Mouse (Mus musculus) frontal cortex, postnatal 25 days (tissue): ENCODE data around the gene Fibp.
"Not testable (repeated sequence)": the region's sequence is repeated elsewhere in the genome, so short reads cannot be mapped to it uniquely, and the experiment has no call there.

Experiments used
- DNase-seq, 2 experiments: peaks; one replicate each; pipeline ENCODE4 v3.0.0; 2022; ENCODE audit warnings: low spot score in 2 of 2

Fibp gene

GRCm38 (mm10) chr19:5487768-5488550, 27.5 kb downstream of the Fibp start, which contains the start of gene Mus81:
TSS of gene Mus81 (minus strand) at chr19:5488402.
- DNase-seq, result peak; percentile 92 to 94

- peak; percentile 97 for DNase-seq
These were observed 28.6 kb downstream of the Fibp start for GRCm38 (mm10) chr19:5488878-5489571.

GRCm38 (mm10) chr19:5489721-5490120, 29.3 kb downstream of the Fibp start:
- not testable (repeated sequence) for DNase-seq

- peak; percentile 88 to 93 for DNase-seq
These were observed 30.0 kb downstream of the Fibp start, which contains the start of gene Cfl1 for GRCm38 (mm10) chr19:5490313-5490897. TSS of gene Cfl1 (plus strand) at chr19:5490455.

- peak; percentile 54 to 64 for DNase-seq
These were observed 30.7 kb downstream of the Fibp start for GRCm38 (mm10) chr19:5490898-5491708.

GRCm38 (mm10) chr19:5492641-5493040, 32.2 kb downstream of the Fibp start:
- DNase-seq, result no peak

- DNase-seq, result not testable (repeated sequence)
These were observed 32.9 kb downstream of the Fibp start for GRCm38 (mm10) chr19:5493301-5493721.

GRCm38 (mm10) chr19:5494314-5494713, 33.9 kb downstream of the Fibp start:
- DNase-seq, result no peak

- no peak for DNase-seq
These were observed 35.1 kb downstream of the Fibp start for GRCm38 (mm10) chr19:5495353-5496051.

- DNase-seq, result no peak
These were observed 35.6 kb downstream of the Fibp start for GRCm38 (mm10) chr19:5496052-5496370.

- DNase-seq, result no peak
These were observed 40.0 kb downstream of the Fibp start for GRCm38 (mm10) chr19:5500330-5500875.

- DNase-seq, result no peak
These were observed 43.3 kb downstream of the Fibp start, which contains the start of gene 1700020D05Rik for GRCm38 (mm10) chr19:5503687-5504086. TSS of gene 1700020D05Rik (minus strand) at chr19:5503787.

- DNase-seq, result peak; percentile 91 to 98
These were observed 49.9 kb downstream of the Fibp start, which contains the start of gene Snx32 for GRCm38 (mm10) chr19:5510031-5511026. TSS of gene Snx32 (minus strand) at chr19:5510538.

- no peak for DNase-seq
These were observed 50.7 kb downstream of the Fibp start for GRCm38 (mm10) chr19:5511074-5511632.

GRCm38 (mm10) chr19:5512091-5513004, 51.9 kb downstream of the Fibp start:
- no peak for DNase-seq

GRCm38 (mm10) chr19:5513005-5513349, 52.6 kb downstream of the Fibp start:
- no peak for DNase-seq
